Mouse (Mus musculus) midbrain, embryonic 15.5 days (tissue): ENCODE results near the gene Sugp2. TPM values are rescaled to one million over a fixed set of nuclear protein-coding genes. Genes with fewer than 3 reads are reported as not detected.
A peak's percentile ranks its signal among the peaks of the same experiment; 100 is the strongest.

Experiments
- ATAC-seq: fragments of 200-750 bp; cut with Nextera tagmentation; replicated peaks from 2 replicates; pipeline ENCODE4 v1.8.0; 2017; ENCODE audit warnings: moderate TSS enrichment
- H3K27ac ChIP-seq: fragments of 300-500 bp; sonication (generic); 2 replicates; pipeline ENCODE4 v1.5.1; 2015; ENCODE audit warnings: mild to moderate bottlenecking, inconsistent platforms
- H3K27me3 ChIP-seq: fragments of 300-500 bp; sonication (generic); replicated peaks from 2 replicates; pipeline ENCODE4 v1.6.1; 2015; ENCODE audit warnings: inconsistent platforms
- H3K36me3 ChIP-seq: fragments of 300-500 bp; sonication (generic); replicated peaks from 2 replicates; pipeline ENCODE4 v1.6.1; 2015; ENCODE audit warnings: inconsistent platforms
- H3K4me1 ChIP-seq: fragments of 300-500 bp; sonication (generic); 2 replicates; pipeline ENCODE4 v1.6.1; 2015; ENCODE audit warnings: inconsistent platforms
- H3K4me2 ChIP-seq: fragments of 300-500 bp; sonication (generic); 2 replicates; pipeline ENCODE4 v1.6.1; 2015; ENCODE audit warnings: inconsistent platforms, mild to moderate bottlenecking, moderate library complexity
- H3K4me3 ChIP-seq: fragments of 300-500 bp; sonication (generic); 2 replicates; pipeline ENCODE4 v1.5.1; 2015; ENCODE audit warnings: mild to moderate bottlenecking, inconsistent platforms
- H3K9ac ChIP-seq: fragments of 300-500 bp; sonication (generic); 2 replicates; pipeline ENCODE4 v1.6.1; 2015; ENCODE audit warnings: mild to moderate bottlenecking, inconsistent platforms
- H3K9me3 ChIP-seq: fragments of 300-500 bp; sonication (generic); 2 replicates; pipeline ENCODE4 v1.6.1; 2016; ENCODE audit warnings: inconsistent platforms
- WGBS: fragments of 180-500 bp; shearing (Covaris S2); methylation state at CpG from one replicate; pipeline ENCODE4 v1.1.7; 2015; ENCODE audit warnings: mixed read lengths; 5-methylcytosine and 5-hydroxymethylcytosine counted together
- polyA plus RNA-seq: library from polyadenylated mRNA; unstranded; fragments of >200 nt; fragmentation: Nextera tagmentation; extraction: Ambion mirVana; gene quantifications from 2 replicates; pipeline ENCODE4 v1.2.1, GENCODE M21; 2015

The Sugp2 gene
- polyA plus RNA-seq, 1 experiment from 2014 or later, result 109 TPM

DNA sequence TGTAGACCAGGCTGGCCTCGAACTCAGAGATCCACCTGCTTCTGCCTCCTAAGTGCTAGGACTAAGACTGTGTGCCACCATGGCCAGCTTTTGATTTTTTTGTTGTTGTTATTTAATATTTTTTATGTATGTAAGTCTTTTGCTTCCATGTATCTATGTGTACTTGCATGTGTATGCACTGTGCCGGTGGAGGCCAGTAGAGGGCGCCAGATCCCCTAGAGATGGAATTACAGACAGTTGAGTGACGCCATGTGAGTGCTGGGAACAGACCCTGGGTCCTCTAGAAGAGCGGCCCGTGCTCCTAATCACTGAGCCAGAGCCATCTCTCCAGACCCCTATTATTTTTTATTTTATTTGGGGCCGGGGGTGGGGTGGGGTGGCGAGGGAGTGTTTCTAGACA lies 52.7 kb downstream of the Sugp2 start:
- no peak overlapping the region for H3K9ac ChIP-seq
- WGBS, result 92% methylated on average over 8 of the region's 8 CpGs
- no peaks in the 10 kb centered on the region for H3K9me3 ChIP-seq
- H3K36me3 ChIP-seq, result peaks cover 17% of the 10 kb centered on the region; the same call in 1 of the 2 replicates
- H3K4me3 ChIP-seq, result no peak overlapping the region
- peaks cover 18% of the 10 kb centered on the region for H3K4me1 ChIP-seq
- no peaks in the 10 kb centered on the region for H3K27me3 ChIP-seq
- no peak overlapping the region for H3K27ac ChIP-seq
- no peak overlapping the region for H3K4me2 ChIP-seq
- ATAC-seq, result no peak

GRCm38 (mm10) chr8:70293988-70294405 lies 60.0 kb downstream of the Sugp2 start:
- H3K9me3 ChIP-seq, result no peaks in the 10 kb centered on the region
- H3K4me1 ChIP-seq, result no peaks in the 10 kb centered on the region
- peaks cover 60% of the 10 kb centered on the region for H3K36me3 ChIP-seq
- no peak for ATAC-seq
- H3K4me3 ChIP-seq, result no peak overlapping the region
- H3K27ac ChIP-seq, result no peak overlapping the region
- WGBS, result 79% methylated on average over 5 of the region's 5 CpGs
- H3K27me3 ChIP-seq, result no peaks in the 10 kb centered on the region
- H3K9ac ChIP-seq, result no peak overlapping the region
- no peak overlapping the region for H3K4me2 ChIP-seq

DNA sequence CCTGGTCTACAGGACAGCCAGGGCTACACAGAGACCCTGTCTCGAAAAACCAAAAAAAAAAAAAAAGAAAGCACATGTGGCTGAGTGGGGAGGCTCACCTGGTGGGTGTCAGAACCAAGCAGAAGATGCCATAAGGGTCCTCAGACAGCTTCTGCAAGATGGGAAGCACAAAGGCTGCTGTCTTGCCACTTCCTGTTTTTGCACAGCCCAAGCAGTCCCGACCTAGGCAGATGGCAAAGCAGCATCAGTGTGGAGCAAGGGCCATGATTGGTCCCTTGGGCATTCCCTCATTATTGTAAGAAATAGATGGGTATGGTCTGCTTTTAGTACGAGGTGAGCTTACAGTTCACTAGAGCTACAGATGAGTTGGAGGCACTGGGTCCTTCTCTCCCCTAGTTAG lies 66.9 kb downstream of the Sugp2 start:
- H3K9me3 ChIP-seq, result no peaks in the 10 kb centered on the region
- peaks cover 27% of the 10 kb centered on the region; the same call in 1 of the 2 replicates for H3K36me3 ChIP-seq
- peaks cover 30% of the 10 kb centered on the region for H3K4me1 ChIP-seq
- no peaks in the 10 kb centered on the region for H3K27me3 ChIP-seq
- ATAC-seq, result no peak
- no peak overlapping the region for H3K4me2 ChIP-seq
- H3K9ac ChIP-seq, result no peak overlapping the region
- H3K4me3 ChIP-seq, result no peak overlapping the region
- 79% methylated on average over 3 of the region's 3 CpGs for WGBS
- H3K27ac ChIP-seq, result no peak overlapping the region

GRCm38 (mm10) chr8:70302358-70302890 lies 68.4 kb downstream of the Sugp2 start, which contains the start of the genes Ddx49 and Cope:
TSS of gene Ddx49 (minus strand) at chr8:70302489.
TSS of gene Cope (plus strand) at chr8:70302518.
- WGBS, result under 1% methylated on average over 40 of the region's 40 CpGs
- Histone ChIP-seq H3K4me1 (peaks cover 30% of the 10 kb centered on the region), H3K9ac (peak within 1 kb of the TSS; percentile 55), H3K27ac (peak within 1 kb of the TSS; percentile 76), H3K27me3 (no peaks in the 10 kb centered on the region), H3K4me2 (peak within 1 kb of the TSS; percentile 85), H3K9me3 (no peaks in the 10 kb centered on the region), H3K36me3 (peaks cover 20% of the 10 kb centered on the region; the same call in 1 of the 2 replicates), H3K4me3 (peak within 1 kb of the TSS; percentile 85)
- peak; percentile 92 for ATAC-seq

DNA sequence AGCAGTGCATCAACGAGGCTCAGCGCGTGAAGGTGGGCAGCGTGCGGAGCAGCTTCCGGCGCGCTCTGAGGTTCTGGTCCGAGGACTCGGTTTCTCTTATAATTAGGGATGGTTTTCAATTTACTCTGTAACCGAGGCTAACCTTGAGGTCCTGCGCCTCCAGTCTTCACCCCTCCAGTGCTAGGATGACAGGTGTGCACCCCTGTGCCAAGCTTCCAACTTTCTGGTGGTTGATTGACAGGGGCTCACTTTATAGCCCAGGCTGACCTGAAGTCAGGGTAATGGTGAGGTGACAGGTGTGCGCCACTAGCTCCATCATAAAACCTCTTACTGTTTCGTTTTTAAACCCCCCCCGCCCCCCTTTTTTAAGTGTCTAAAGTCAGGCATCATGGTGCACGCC lies 68.9 kb downstream of the Sugp2 start:
- WGBS, result 5% methylated on average over 16 of the region's 16 CpGs
- Histone ChIP-seq H3K27ac (peak overlapping the region; percentile 76), H3K27me3 (no peaks in the 10 kb centered on the region), H3K4me3 (peak overlapping the region; percentile 85), H3K4me2 (peak overlapping the region; percentile 85), H3K9me3 (no peaks in the 10 kb centered on the region), H3K9ac (peak overlapping the region; percentile 55), H3K4me1 (peaks cover 30% of the 10 kb centered on the region), H3K36me3 (peaks cover 21% of the 10 kb centered on the region; the same call in 1 of the 2 replicates)
- ATAC-seq, result peak; percentile 43

DNA sequence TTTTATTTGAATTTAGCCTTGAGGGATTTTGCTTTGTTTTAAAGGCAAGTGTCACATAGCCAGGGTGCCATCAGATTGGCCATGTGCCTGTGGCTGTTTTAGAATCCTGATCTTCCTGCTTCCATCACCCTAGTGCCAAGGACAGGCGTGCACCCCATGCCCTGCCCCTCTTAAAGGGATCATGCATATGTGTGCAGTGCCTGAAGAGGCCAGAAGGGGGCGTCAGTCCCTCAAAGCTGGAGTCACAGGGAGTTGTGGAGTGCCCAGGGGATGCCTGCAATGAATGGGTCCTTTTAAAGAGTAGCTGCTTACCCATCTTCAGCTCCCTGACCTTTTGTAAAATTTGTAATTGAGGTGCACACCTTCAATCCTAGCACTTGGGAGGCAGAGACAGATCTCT lies 75.3 kb downstream of the Sugp2 start:
- Histone ChIP-seq H3K27me3 (no peaks in the 10 kb centered on the region), H3K27ac (no peak overlapping the region), H3K4me3 (no peak overlapping the region), H3K4me2 (no peak overlapping the region), H3K9ac (no peak overlapping the region), H3K9me3 (no peaks in the 10 kb centered on the region), H3K36me3 (peaks cover 48% of the 10 kb centered on the region), H3K4me1 (peaks cover 3% of the 10 kb centered on the region; the same call in 1 of the 2 replicates)
- 33% methylated on average over 2 of the region's 2 CpGs for WGBS
- ATAC-seq, result no peak

GRCm38 (mm10) chr8:70313399-70313798 lies 79.4 kb downstream of the Sugp2 start:
- H3K36me3 ChIP-seq, result peaks cover 23% of the 10 kb centered on the region
- no peak overlapping the region for H3K4me2 ChIP-seq
- no peak overlapping the region for H3K9ac ChIP-seq
- 76% methylated on average over 2 of the region's 2 CpGs for WGBS
- peaks cover 31% of the 10 kb centered on the region for H3K4me1 ChIP-seq
- no peak overlapping the region for H3K27ac ChIP-seq
- H3K9me3 ChIP-seq, result no peaks in the 10 kb centered on the region
- ATAC-seq, result no peak
- H3K4me3 ChIP-seq, result no peak overlapping the region
- no peaks in the 10 kb centered on the region for H3K27me3 ChIP-seq

GRCm38 (mm10) chr8:70315624-70316510 lies 81.8 kb downstream of the Sugp2 start, which contains the start of gene Cers1:
TSS of gene Cers1 (plus strand) at chr8:70315775.
- H3K4me1 ChIP-seq, result peaks cover 31% of the 10 kb centered on the region
- peak; percentile 59 for ATAC-seq
- WGBS, result 2% methylated on average over 65 of the region's 66 CpGs
- H3K27me3 ChIP-seq, result no peaks in the 10 kb centered on the region
- peak within 1 kb of the TSS; percentile 95 for H3K4me2 ChIP-seq
- H3K27ac ChIP-seq, result peak within 1 kb of the TSS; percentile 97
- H3K9me3 ChIP-seq, result no peaks in the 10 kb centered on the region
- H3K9ac ChIP-seq, result peak within 1 kb of the TSS; percentile 93
- peak within 1 kb of the TSS; percentile 84 for H3K4me3 ChIP-seq
- H3K36me3 ChIP-seq, result peaks cover 13% of the 10 kb centered on the region

DNA sequence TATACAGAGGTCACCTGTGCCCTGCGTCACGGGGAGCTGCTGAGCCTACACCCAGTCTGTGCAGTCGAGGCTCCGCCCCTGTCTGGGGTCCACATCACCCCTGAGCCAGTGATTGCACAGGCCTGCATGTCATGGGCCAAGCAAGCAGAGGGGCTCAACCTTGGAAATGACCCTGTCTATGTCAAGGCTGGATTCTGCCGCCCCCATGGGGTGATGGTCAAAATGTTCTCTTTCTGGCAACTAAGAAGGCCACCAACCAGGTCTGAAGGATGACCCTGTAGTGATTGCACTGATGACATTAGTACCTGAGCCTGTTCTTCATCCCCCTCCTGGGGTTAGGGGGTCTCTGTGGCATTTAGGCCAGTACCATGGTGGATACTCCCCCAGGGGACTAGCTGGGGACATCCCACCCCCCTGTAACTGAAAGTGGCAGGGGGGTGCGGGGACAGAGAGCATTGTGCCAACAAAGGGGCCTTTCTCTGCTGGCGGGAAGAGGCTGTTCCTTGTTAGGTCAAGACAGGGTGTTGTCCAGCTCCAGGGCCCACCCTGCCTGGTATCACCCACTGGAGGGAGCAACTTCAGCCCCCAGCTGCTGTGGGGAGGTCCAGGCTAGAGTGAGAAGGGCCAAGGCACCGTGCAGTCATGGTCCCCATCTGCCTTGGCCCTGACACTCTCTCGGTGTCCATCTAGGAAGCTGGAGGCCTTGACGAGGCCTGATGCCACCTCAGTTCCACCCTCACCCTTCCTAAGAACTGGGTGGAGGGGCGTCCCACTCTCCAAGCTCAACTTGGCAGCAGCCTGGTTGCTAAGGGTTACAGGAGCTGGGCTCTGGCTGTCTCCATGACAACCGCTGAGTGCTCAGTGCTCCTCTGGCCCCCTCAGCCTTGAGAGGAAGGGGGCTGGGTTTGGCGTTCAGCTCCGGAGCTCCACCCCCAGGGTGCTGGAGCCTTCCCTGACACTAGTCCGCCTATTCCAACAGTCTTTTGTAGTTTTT lies 82.8 kb downstream of the Sugp2 start:
- Histone ChIP-seq H3K4me1 (peaks cover 31% of the 10 kb centered on the region), H3K9me3 (no peaks in the 10 kb centered on the region), H3K9ac (peak overlapping the region; percentile 93), H3K36me3 (peaks cover 7% of the 10 kb centered on the region; the same call in 1 of the 2 replicates), H3K4me3 (peak overlapping the region; percentile 84), H3K27me3 (no peaks in the 10 kb centered on the region), H3K27ac (peak overlapping the region; percentile 97), H3K4me2 (peak overlapping the region; percentile 95)
- WGBS, result 5% methylated on average over 15 of the region's 15 CpGs
- peak; percentile 88 for ATAC-seq

- no peak for ATAC-seq
- Histone ChIP-seq H3K36me3 (peaks cover 4% of the 10 kb centered on the region; the same call in 1 of the 2 replicates), H3K4me2 (peak overlapping the region; percentile 95), H3K4me3 (peak overlapping the region; percentile 84; the same call in 1 of the 2 replicates), H3K27ac (peak overlapping the region; percentile 97), H3K9ac (no peak overlapping the region), H3K9me3 (no peaks in the 10 kb centered on the region), H3K27me3 (no peaks in the 10 kb centered on the region), H3K4me1 (peaks cover 31% of the 10 kb centered on the region)
- 87% methylated on average over 5 of the region's 5 CpGs for WGBS
These were observed 83.8 kb downstream of the Sugp2 start for GRCm38 (mm10) chr8:70317872-70318271.

DNA sequence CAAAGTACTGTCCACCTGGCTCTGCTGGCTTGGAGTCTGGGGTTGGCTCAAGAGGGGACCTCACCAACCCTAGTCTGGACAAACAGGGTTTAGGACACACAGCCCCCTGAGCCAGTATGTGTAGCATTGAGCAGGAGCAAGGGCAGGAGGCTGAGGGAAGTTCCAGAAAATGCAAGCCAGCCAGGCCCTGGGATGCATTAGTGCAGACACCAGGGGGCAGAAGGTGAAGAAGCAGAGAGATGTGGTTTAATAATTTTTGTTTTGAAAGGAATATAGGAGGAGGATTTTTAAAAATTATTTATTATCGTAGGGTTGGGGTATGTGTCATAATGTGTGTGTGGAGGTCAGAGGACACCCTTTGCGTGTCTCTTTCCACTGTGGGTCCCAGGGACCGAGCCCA lies 89.7 kb downstream of the Sugp2 start:
- 92% methylated on average over 3 of the region's 3 CpGs for WGBS
- ATAC-seq, result no peak
- peaks cover 32% of the 10 kb centered on the region; the same call in 1 of the 2 replicates for H3K36me3 ChIP-seq

More for the DNA sequence above, 89.7 kb downstream of the Sugp2 start:
- no peak overlapping the region for H3K4me2 ChIP-seq
- no peaks in the 10 kb centered on the region for H3K4me1 ChIP-seq
- no peaks in the 10 kb centered on the region for H3K27me3 ChIP-seq
- no peak overlapping the region for H3K27ac ChIP-seq
- no peaks in the 10 kb centered on the region for H3K9me3 ChIP-seq
- no peak overlapping the region for H3K4me3 ChIP-seq
- no peak overlapping the region for H3K9ac ChIP-seq
